Mouse (Mus musculus) cortical plate, adult 2 months (tissue): Measurements from ENCODE around the gene Ahnak.

Source experiments
- CTCF ChIP-seq: fragments of 200-500 bp; IDR thresholded peaks from 2 replicates; pipeline ENCODE4 v1.5.1; 2011; ENCODE audit warnings: mild to moderate bottlenecking, control low read depth, low read length; ENCODE audit not compliant: insufficient read depth; ENCODE audit errors: extremely low read depth
- POLR2A ChIP-seq: fragments of 200-500 bp; IDR thresholded peaks from 2 replicates; pipeline ENCODE4 v1.6.1; 2011; ENCODE audit warnings: mild to moderate bottlenecking, low read length, control low read depth; ENCODE audit not compliant: insufficient read depth; ENCODE audit errors: extremely low read depth

- TF ChIP-seq CTCF: no peak
- TF ChIP-seq POLR2A: no peak
Measured at GRCm38 (mm10) chr19:9106096-9106495, 117.0 kb downstream of the Ahnak start.
